Mouse (Mus musculus): ENCODE measurements around the gene Mbd4. TPM values are rescaled to one million over a fixed set of nuclear protein-coding genes. Genes with fewer than 3 reads are reported as not detected.
A peak's percentile ranks its signal among the peaks of the same experiment; 100 is the strongest.

Mbd4 gene
- polyA plus RNA-seq, 1 experiment from 2014 or later: 3.5 TPM

- H3K27me3 ChIP-seq (replicated peaks; ENCODE audit: control insufficient read depth, insufficient read depth, low read length): no peaks in the 10 kb centered on the region
- under 1% methylated on average over 22 of the region's 22 CpGs for WGBS
- H3K36me3 ChIP-seq (ENCODE audit: control insufficient read depth, insufficient read depth): peaks cover 34% of the 10 kb centered on the region
- H3K4me3 ChIP-seq (ENCODE audit: low read depth, low read length): peak overlapping the region; percentile 66
- TF ChIP-seq CTCF (IDR thresholded peaks at IDR 0.05; ENCODE audit: low read depth): no peak
- peak overlapping the region; percentile 94 for H3K27ac ChIP-seq (ENCODE audit: low read depth, low read length)
- H3K9ac ChIP-seq (ENCODE audit: low read depth, low read length): peak overlapping the region; percentile 79
- peak; percentile 13; the same call in 1 of the 2 replicates for ATAC-seq
- H3K4me2 ChIP-seq (replicated peaks; ENCODE audit: low read depth): peak overlapping the region; percentile 70
- H3K9me3 ChIP-seq (ENCODE audit: control insufficient read depth): no peaks in the 10 kb centered on the region
- peaks cover 7% of the 10 kb centered on the region; the same call in 1 of the 2 replicates for H3K4me1 ChIP-seq (replicated peaks; ENCODE audit: control insufficient read depth, insufficient read depth, low read length)
These were observed 45.0 kb downstream of the Mbd4 start for GRCm38 (mm10) chr6:115808196-115808487.

GRCm38 (mm10) chr6:115807464-115808195 lies 45.5 kb downstream of the Mbd4 start:
- Histone ChIP-seq H3K27ac (ENCODE audit: low read depth, low read length) (peak overlapping the region; percentile 94), H3K9me3 (ENCODE audit: control insufficient read depth) (no peaks in the 10 kb centered on the region), H3K9ac (ENCODE audit: low read depth, low read length) (peak overlapping the region; percentile 79), H3K4me1 (replicated peaks; ENCODE audit: control insufficient read depth, insufficient read depth, low read length) (peaks cover 7% of the 10 kb centered on the region; the same call in 1 of the 2 replicates), H3K27me3 (replicated peaks; ENCODE audit: control insufficient read depth, insufficient read depth, low read length) (no peaks in the 10 kb centered on the region), H3K4me3 (ENCODE audit: low read depth, low read length) (peak overlapping the region; percentile 66), H3K36me3 (ENCODE audit: control insufficient read depth, insufficient read depth) (peaks cover 35% of the 10 kb centered on the region), H3K4me2 (replicated peaks; ENCODE audit: low read depth) (peak overlapping the region; percentile 70)
- 1% methylated on average over 15 of the region's 15 CpGs for WGBS
- no peak for ATAC-seq
- no peak for TF ChIP-seq CTCF (IDR thresholded peaks at IDR 0.05; ENCODE audit: low read depth)

GRCm38 (mm10) chr6:115804432-115805192 lies 48.6 kb downstream of the Mbd4 start:
- no peak for ATAC-seq
- H3K4me1 ChIP-seq (replicated peaks; ENCODE audit: control insufficient read depth, insufficient read depth, low read length): peaks cover 7% of the 10 kb centered on the region; the same call in 1 of the 2 replicates
- WGBS: 63% methylated on average over 10 of the region's 10 CpGs
- no peak overlapping the region for H3K9ac ChIP-seq (ENCODE audit: low read depth, low read length)
- H3K27ac ChIP-seq (ENCODE audit: low read depth, low read length): no peak overlapping the region; the same call in 1 of the 2 replicates
- no peak for TF ChIP-seq CTCF (IDR thresholded peaks at IDR 0.05; ENCODE audit: low read depth)
- H3K27me3 ChIP-seq (replicated peaks; ENCODE audit: control insufficient read depth, insufficient read depth, low read length): no peaks in the 10 kb centered on the region
- H3K4me2 ChIP-seq (replicated peaks; ENCODE audit: low read depth): no peak overlapping the region
- H3K36me3 ChIP-seq (ENCODE audit: control insufficient read depth, insufficient read depth): peaks cover 48% of the 10 kb centered on the region
- H3K9me3 ChIP-seq (ENCODE audit: control insufficient read depth): no peaks in the 10 kb centered on the region
- no peak overlapping the region for H3K4me3 ChIP-seq (ENCODE audit: low read depth, low read length)

GRCm38 (mm10) chr6:115803541-115804382 lies 49.4 kb downstream of the Mbd4 start:
- Histone ChIP-seq H3K4me1 (replicated peaks; ENCODE audit: control insufficient read depth, insufficient read depth, low read length) (peaks cover 7% of the 10 kb centered on the region; the same call in 1 of the 2 replicates), H3K9me3 (ENCODE audit: control insufficient read depth) (no peaks in the 10 kb centered on the region), H3K4me2 (replicated peaks; ENCODE audit: low read depth) (no peak overlapping the region), H3K4me3 (ENCODE audit: low read depth, low read length) (no peak overlapping the region), H3K36me3 (ENCODE audit: control insufficient read depth, insufficient read depth) (peaks cover 50% of the 10 kb centered on the region), H3K27ac (ENCODE audit: low read depth, low read length) (no peak overlapping the region), H3K9ac (ENCODE audit: low read depth, low read length) (no peak overlapping the region), H3K27me3 (replicated peaks; ENCODE audit: control insufficient read depth, insufficient read depth, low read length) (no peaks in the 10 kb centered on the region)
- TF ChIP-seq CTCF (IDR thresholded peaks at IDR 0.05; ENCODE audit: low read depth): peak; percentile 83
- 39% methylated on average over 16 of the region's 16 CpGs for WGBS
- peak; percentile 46 for ATAC-seq

GRCm38 (mm10) chr6:115801811-115802210 lies 51.4 kb downstream of the Mbd4 start:
- peaks cover 56% of the 10 kb centered on the region for H3K36me3 ChIP-seq (ENCODE audit: control insufficient read depth, insufficient read depth)

More at GRCm38 (mm10) chr6:115801811-115802210, 51.4 kb downstream of the Mbd4 start:
- no peak overlapping the region for H3K27ac ChIP-seq (ENCODE audit: low read depth, low read length)
- peaks cover 5% of the 10 kb centered on the region; the same call in 1 of the 2 replicates for H3K4me1 ChIP-seq (replicated peaks; ENCODE audit: control insufficient read depth, insufficient read depth, low read length)
- no peaks in the 10 kb centered on the region for H3K27me3 ChIP-seq (replicated peaks; ENCODE audit: control insufficient read depth, insufficient read depth, low read length)
- H3K4me2 ChIP-seq (replicated peaks; ENCODE audit: low read depth): no peak overlapping the region
- TF ChIP-seq CTCF (IDR thresholded peaks at IDR 0.05; ENCODE audit: low read depth): no peak
- ATAC-seq: no peak
- H3K9me3 ChIP-seq (ENCODE audit: control insufficient read depth): no peaks in the 10 kb centered on the region
- 85% methylated on average over 3 of the region's 3 CpGs for WGBS
- no peak overlapping the region for H3K9ac ChIP-seq (ENCODE audit: low read depth, low read length)
- H3K4me3 ChIP-seq (ENCODE audit: low read depth, low read length): no peak overlapping the region

Data from intestine, postnatal 0 days (tissue).